Mouse (Mus musculus) MEL (cell line): Measurements from ENCODE around the gene Rnf212b.

Experiments used
- CHD1 ChIP-seq: IDR thresholded peaks from 2 replicates; pipeline ENCODE4 v1.6.1; 2012; ENCODE audit warnings: low read depth, mild to moderate bottlenecking, inconsistent platforms, low read length, improper control_type of control experiment
- CTCF ChIP-seq, 3 experiments: IDR thresholded peaks in 2 of 3; conservative IDR thresholded peaks in 1 of 3; 2 replicates each; pipeline ENCODE4 v1.5.1; 2011 to 2012; ENCODE audit warnings: low read length in 3 of 3, low read depth in 2 of 3, mild to moderate bottlenecking in 2 of 3, improper control_type of control experiment in 1 of 3, inconsistent platforms in 1 of 3, mixed read lengths in 1 of 3, moderate library complexity in 1 of 3; ENCODE audit not compliant: control insufficient read depth in 1 of 3, insufficient read depth in 1 of 3, poor library complexity in 1 of 3, severe bottlenecking in 1 of 3
- MAZ ChIP-seq: IDR thresholded peaks from 2 replicates; pipeline ENCODE4 v1.6.1; 2012; ENCODE audit warnings: low read depth, mild to moderate bottlenecking, inconsistent platforms, low read length, improper control_type of control experiment
- POLR2A ChIP-seq, 2 experiments: IDR thresholded peaks; 2 replicates each; pipeline ENCODE4 v1.6.1; 2011 to 2012; ENCODE audit warnings: low read length in 2 of 2, mild to moderate bottlenecking in 2 of 2, control low read depth in 1 of 2, improper control_type of control experiment in 1 of 2, low read depth in 1 of 2, moderate library complexity in 1 of 2; ENCODE audit not compliant: control insufficient read depth in 1 of 2, insufficient read depth in 1 of 2, poor library complexity in 1 of 2
- TCF12 ChIP-seq: IDR thresholded peaks from 2 replicates; pipeline ENCODE4 v1.6.1; 2014; ENCODE audit warnings: low read depth, mild to moderate bottlenecking, inconsistent platforms, low read length, improper control_type of control experiment, moderate library complexity
- ZC3H11A ChIP-seq: IDR thresholded peaks from 2 replicates; pipeline ENCODE4 v1.6.1; 2012; ENCODE audit warnings: low read depth, mild to moderate bottlenecking, inconsistent platforms, low read length, improper control_type of control experiment

GRCm38 (mm10) chr14:54793351-54793750 is 20.6 kb upstream of the Rnf212b start:
- TF ChIP-seq MAZ (no peak), CTCF (IDR thresholded peaks at IDR 0.05 in 2 of 3, conservative IDR thresholded peaks at IDR 0.05 in 1 of 3; ENCODE audit: control insufficient read depth in 1 of 3, insufficient read depth in 1 of 3, low read depth in 2 of 3, low read length in 3 of 3, poor library complexity in 1 of 3, severe bottlenecking in 1 of 3) (no peak), TCF12 (no peak), CHD1 (no peak), ZC3H11A (no peak), POLR2A (IDR thresholded peaks at IDR 0.05; ENCODE audit: control insufficient read depth in 1 of 2, insufficient read depth in 1 of 2, low read depth in 1 of 2, low read length in 2 of 2, poor library complexity in 1 of 2) (no peak)
